Mouse (Mus musculus): ENCODE results near the gene Eva1a. TPM values are rescaled to one million over a fixed set of nuclear protein-coding genes. Genes with fewer than 3 reads are reported as not detected.

Gene Eva1a
- polyA plus RNA-seq (2015; fragmentation: Nextera tagmentation; extraction: Ambion mirVana) = 18.1 and 19.3 TPM in 2 replicates

DNA sequence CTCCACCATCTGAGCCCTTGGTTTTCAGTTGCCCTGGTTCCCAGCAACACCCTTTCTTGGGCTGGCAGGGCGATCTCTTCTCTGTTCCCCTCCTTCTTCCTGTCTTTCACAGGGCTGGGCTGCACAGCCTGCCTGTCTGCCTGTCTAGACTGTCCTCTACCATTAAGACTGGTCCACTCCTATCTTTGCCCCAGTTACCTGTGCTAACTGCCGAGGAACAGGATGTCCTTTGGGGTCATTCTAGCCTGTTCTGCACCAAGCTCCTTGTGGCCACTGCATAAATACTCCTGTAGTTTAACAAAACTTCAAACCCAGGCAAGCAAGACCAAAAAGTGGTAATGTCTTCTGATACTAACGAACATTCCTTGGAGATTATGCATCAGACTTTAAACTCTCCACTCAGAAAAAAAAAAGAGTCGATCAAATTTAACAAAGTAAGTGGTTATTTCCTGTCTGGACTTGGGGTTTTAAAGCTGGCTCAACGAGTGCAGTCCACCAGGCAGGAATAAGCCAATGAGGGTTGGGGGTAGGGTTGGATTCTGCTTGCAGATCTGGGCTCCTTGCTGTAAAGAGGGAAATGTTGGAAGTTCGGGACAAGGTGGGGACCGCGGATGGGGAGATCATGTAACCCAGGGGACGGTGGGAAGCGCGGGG is at the start of gene Eva1a:
Eva1a (plus strand) TSS at position 210 of the 654 bp plus-strand sequence.
- WGBS = 10% methylated on average over 11 of the region's 11 CpGs
- H3K4me1 ChIP-seq = peaks cover 12% of the 10 kb centered on the region
- H3K27me3 ChIP-seq (replicated peaks) = no peaks in the 10 kb centered on the region
- peak within 1 kb of the TSS; percentile 68 for H3K4me3 ChIP-seq (replicated peaks)
- no peak for ATAC-seq (ENCODE audit: insufficient read depth, low FRiP score, low read depth)
- H3K9me3 ChIP-seq = no peaks in the 10 kb centered on the region
- H3K36me3 ChIP-seq = no peaks in the 10 kb centered on the region
- H3K9ac ChIP-seq = peak within 1 kb of the TSS; percentile 58
- H3K4me2 ChIP-seq = peak within 1 kb of the TSS; percentile 91
- peak within 1 kb of the TSS; percentile 80 for H3K27ac ChIP-seq

GRCm38 (mm10) chr6:82012392-82012791 is 28.5 kb upstream of the Eva1a start:
- no peaks in the 10 kb centered on the region for H3K9me3 ChIP-seq
- H3K4me3 ChIP-seq (replicated peaks) = no peak overlapping the region
- no peak overlapping the region for H3K27ac ChIP-seq
- no peaks in the 10 kb centered on the region for H3K27me3 ChIP-seq (replicated peaks)
- 64% methylated on average over 1 of the region's 1 CpGs for WGBS
- no peak overlapping the region for H3K4me2 ChIP-seq
- H3K9ac ChIP-seq = no peak overlapping the region
- ATAC-seq (ENCODE audit: insufficient read depth, low FRiP score, low read depth) = no peak
- no peaks in the 10 kb centered on the region for H3K4me1 ChIP-seq
- H3K36me3 ChIP-seq = no peaks in the 10 kb centered on the region

DNA sequence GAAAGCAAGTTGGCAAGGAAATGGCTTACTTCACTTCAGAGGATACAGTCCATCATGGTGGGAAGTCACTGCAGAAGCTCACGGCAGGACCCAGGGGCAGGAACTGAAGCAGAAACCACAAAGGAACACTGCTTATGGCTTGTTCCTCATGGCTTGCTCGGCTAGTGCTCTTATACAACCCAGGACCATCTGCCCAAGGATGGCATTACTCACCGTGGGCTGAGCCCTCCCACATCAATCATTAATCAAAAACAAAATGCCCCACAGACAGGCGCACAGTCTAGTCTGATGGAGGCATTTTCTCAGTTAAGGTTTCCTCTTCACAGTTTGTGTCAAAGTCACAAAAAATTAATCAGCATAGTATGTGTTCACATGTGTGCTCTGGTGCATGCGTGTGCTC is 19.8 kb upstream of the Eva1a start:
- H3K27me3 ChIP-seq (replicated peaks) = no peaks in the 10 kb centered on the region
- H3K4me2 ChIP-seq = no peak overlapping the region
- no peak overlapping the region for H3K27ac ChIP-seq
- ATAC-seq (ENCODE audit: insufficient read depth, low FRiP score, low read depth) = no peak
- no peaks in the 10 kb centered on the region for H3K4me1 ChIP-seq
- no peaks in the 10 kb centered on the region for H3K9me3 ChIP-seq
- 77% methylated on average over 5 of the region's 5 CpGs for WGBS
- no peak overlapping the region for H3K9ac ChIP-seq
- H3K36me3 ChIP-seq = no peaks in the 10 kb centered on the region
- H3K4me3 ChIP-seq (replicated peaks) = no peak overlapping the region

- Histone ChIP-seq H3K4me3 (replicated peaks) (no peak overlapping the region), H3K9ac (no peak overlapping the region), H3K27ac (no peak overlapping the region), H3K4me2 (no peak overlapping the region), H3K9me3 (no peaks in the 10 kb centered on the region), H3K36me3 (no peaks in the 10 kb centered on the region), H3K4me1 (no peaks in the 10 kb centered on the region), H3K27me3 (replicated peaks) (no peaks in the 10 kb centered on the region)
- no peak for ATAC-seq (ENCODE audit: insufficient read depth, low FRiP score, low read depth)
- whole genome bisulfite sequencing = 84% methylated on average over 5 of the region's 5 CpGs
Measured at GRCm38 (mm10) chr6:82021494-82021893, 19.3 kb upstream of the Eva1a start.

GRCm38 (mm10) chr6:82029611-82030510 is 11.0 kb upstream of the Eva1a start:
- no peaks in the 10 kb centered on the region for H3K36me3 ChIP-seq
- H3K4me1 ChIP-seq = peaks cover 13% of the 10 kb centered on the region
- peak overlapping the region; percentile 26 for H3K27ac ChIP-seq
- H3K27me3 ChIP-seq (replicated peaks) = no peaks in the 10 kb centered on the region
- H3K9me3 ChIP-seq = no peaks in the 10 kb centered on the region
- no peak overlapping the region for H3K4me3 ChIP-seq (replicated peaks)
- H3K9ac ChIP-seq = no peak overlapping the region
- WGBS = 44% methylated on average over 19 of the region's 19 CpGs
- no peak overlapping the region for H3K4me2 ChIP-seq
- ATAC-seq (ENCODE audit: insufficient read depth, low FRiP score, low read depth) = peak; percentile 78

DNA sequence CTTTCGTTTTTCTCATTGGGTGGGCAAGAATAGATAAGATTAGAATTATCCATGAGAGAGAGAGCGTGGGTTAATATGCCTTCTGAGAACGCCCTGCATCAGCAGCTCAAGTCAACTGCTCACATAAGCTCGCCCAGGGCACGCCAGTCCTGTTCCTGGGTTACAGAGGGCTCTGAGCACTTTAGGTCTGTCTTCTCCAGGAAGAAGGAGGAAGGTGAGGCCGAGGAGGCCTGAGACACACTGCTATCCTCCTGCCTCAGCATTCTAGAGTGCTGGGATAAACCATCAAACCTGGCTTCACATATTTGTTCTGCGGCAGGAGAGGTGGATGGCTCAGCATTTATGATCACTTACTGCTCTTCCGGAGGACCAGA is 10.3 kb upstream of the Eva1a start:
- 65% methylated on average over 8 of the region's 8 CpGs for WGBS
- Histone ChIP-seq H3K36me3 (no peaks in the 10 kb centered on the region), H3K4me2 (no peak overlapping the region), H3K27me3 (replicated peaks) (no peaks in the 10 kb centered on the region), H3K4me1 (peaks cover 13% of the 10 kb centered on the region), H3K27ac (0 out of 2 replicates have a peak overlapping the region, but pooled peaks have one; percentile 26), H3K4me3 (replicated peaks) (no peak overlapping the region), H3K9me3 (no peaks in the 10 kb centered on the region), H3K9ac (no peak overlapping the region)
- no peak for ATAC-seq (ENCODE audit: insufficient read depth, low FRiP score, low read depth)

DNA sequence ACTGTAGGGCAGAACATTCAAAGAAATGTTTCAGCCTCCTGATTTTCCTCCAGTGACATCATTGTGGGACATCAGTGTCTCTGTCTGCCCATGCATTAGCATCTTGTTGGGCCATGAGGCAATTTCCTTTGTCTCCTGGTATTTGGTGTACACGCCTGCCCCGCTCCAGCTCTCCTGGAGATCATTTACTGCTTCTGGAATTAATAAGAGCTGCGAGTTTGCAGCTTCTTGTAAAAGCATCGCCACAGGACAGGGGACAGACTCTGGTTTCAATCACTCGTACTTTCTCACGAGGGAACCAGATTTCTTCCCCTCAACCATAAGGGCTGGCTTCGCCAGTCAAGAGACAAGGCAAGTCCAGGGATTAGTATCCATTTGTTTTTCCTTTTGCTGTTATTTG is 3.6 kb upstream of the Eva1a start:
- no peak overlapping the region for H3K4me2 ChIP-seq
- 65% methylated on average over 7 of the region's 7 CpGs for WGBS
- no peak overlapping the region for H3K27ac ChIP-seq
- H3K9me3 ChIP-seq = no peaks in the 10 kb centered on the region
- ATAC-seq (ENCODE audit: insufficient read depth, low FRiP score, low read depth) = no peak
- H3K4me1 ChIP-seq = no peaks in the 10 kb centered on the region
- no peak overlapping the region for H3K4me3 ChIP-seq (replicated peaks)
- no peaks in the 10 kb centered on the region for H3K36me3 ChIP-seq
- H3K9ac ChIP-seq = no peak overlapping the region
- H3K27me3 ChIP-seq (replicated peaks) = no peaks in the 10 kb centered on the region

- Histone ChIP-seq H3K9ac (no peak overlapping the region), H3K27ac (no peak overlapping the region), H3K27me3 (replicated peaks) (no peaks in the 10 kb centered on the region), H3K4me2 (no peak overlapping the region), H3K36me3 (no peaks in the 10 kb centered on the region), H3K4me3 (replicated peaks) (no peak overlapping the region), H3K4me1 (peaks cover 5% of the 10 kb centered on the region), H3K9me3 (no peaks in the 10 kb centered on the region)
- WGBS = 58% methylated on average over 6 of the region's 6 CpGs
- no peak for ATAC-seq (ENCODE audit: insufficient read depth, low FRiP score, low read depth)
Measured at GRCm38 (mm10) chr6:82039193-82039592, 1.6 kb upstream of the Eva1a start.

- Histone ChIP-seq H3K9ac (no peak overlapping the region), H3K36me3 (no peaks in the 10 kb centered on the region), H3K4me1 (peaks cover 5% of the 10 kb centered on the region), H3K9me3 (no peaks in the 10 kb centered on the region), H3K27me3 (replicated peaks) (no peaks in the 10 kb centered on the region), H3K4me2 (no peak overlapping the region), H3K27ac (no peak overlapping the region), H3K4me3 (replicated peaks) (no peak overlapping the region)
- 56% methylated on average over 7 of the region's 7 CpGs for WGBS
- ATAC-seq (ENCODE audit: insufficient read depth, low FRiP score, low read depth) = no peak
Measured at GRCm38 (mm10) chr6:82039968-82040367, 875 bp upstream of the Eva1a start.

DNA sequence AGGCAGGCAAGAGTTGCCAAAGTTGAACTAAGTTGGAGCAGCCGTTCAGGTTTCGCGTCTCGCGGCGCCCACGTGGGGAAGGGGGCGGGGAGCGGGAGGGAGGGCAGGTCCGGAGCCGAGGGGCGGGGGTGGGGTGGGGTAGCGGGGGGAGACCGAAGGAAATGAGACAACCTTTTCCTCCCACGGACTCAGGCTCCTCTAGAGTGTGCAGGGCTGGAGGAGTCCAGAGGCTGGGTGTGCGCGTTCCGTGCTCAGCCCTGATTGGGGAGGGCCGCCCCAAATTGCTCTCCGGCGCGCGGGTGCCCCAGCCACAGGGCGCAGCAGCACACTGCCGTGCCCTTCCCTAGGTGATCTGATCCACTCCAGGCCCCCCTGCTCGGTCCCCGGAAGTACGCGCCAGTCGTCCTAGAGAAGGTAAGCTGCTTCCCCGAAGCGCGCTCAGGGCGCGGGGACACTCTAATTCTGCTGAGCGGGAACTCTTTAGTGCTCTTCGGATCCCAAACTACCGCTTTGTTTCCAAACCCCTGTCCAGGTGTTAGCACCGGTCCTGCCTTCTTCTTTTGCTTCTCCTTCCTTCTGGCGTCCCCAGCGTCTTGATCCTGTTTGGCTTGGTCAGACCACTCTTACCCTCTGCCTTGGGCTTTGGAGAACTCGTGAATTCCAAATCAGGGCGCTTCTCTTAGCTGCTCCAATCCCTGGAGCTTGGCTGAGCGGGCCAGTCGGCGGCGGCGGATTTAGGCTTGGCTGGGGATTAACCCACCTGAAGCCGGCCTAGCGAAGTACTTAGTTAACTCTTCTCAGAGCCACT is 849 bp downstream of the Eva1a start:
- 1% methylated on average over 50 of the region's 50 CpGs for WGBS
- Histone ChIP-seq H3K4me2 (peak overlapping the region; percentile 91), H3K36me3 (no peaks in the 10 kb centered on the region), H3K27me3 (replicated peaks) (no peaks in the 10 kb centered on the region), H3K9ac (peak overlapping the region; percentile 58), H3K27ac (peak overlapping the region; percentile 80), H3K9me3 (no peaks in the 10 kb centered on the region), H3K4me1 (peaks cover 15% of the 10 kb centered on the region), H3K4me3 (replicated peaks) (peak overlapping the region; percentile 68)
- ATAC-seq (ENCODE audit: insufficient read depth, low FRiP score, low read depth) = peak; percentile 63

DNA sequence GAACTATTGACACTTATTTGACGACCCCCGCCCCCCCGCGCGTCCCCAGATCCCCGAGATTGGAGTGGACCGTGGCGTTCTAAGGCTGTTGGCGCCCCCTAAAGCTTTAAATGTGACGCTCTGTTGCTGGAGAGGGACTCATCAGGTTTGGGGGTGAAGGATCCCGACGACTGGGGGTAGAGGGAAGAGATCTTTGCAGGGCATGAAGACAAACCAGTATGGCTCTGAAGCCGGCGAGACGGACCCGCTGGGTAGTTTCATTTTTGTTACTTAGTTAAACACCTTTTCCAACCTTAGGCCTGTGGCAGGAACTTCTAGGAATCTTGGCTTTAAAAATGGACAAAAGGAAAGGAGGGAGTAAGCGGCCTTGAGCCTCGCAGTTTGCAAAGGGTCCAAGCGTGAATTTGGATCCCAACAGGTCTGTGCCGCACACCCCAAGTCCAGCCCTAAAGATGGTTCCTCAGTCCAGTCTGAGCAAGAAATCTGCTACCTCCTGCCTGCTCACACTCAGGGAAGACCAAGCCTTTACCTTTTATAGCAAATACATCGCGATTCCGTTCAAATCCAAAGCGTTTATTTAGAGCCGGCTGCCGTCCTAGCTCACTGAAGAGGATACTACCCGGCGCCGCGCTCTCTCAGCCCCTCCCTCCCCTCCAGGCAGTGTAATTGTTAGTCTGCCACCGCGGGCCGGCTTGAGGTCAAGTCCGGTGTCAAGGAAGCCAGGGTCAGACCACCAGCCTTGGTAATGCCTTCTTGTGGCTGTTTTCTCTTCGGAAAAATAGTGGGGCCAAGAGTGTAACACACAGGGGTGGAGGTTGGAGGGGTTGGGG is 1.7 kb downstream of the Eva1a start:
- 0 out of 2 replicates have a peak, but pooled peaks have one; percentile 13 for ATAC-seq (ENCODE audit: insufficient read depth, low FRiP score, low read depth)
- H3K4me1 ChIP-seq = peaks cover 15% of the 10 kb centered on the region
- peak overlapping the region; percentile 91 for H3K4me2 ChIP-seq
- no peaks in the 10 kb centered on the region for H3K9me3 ChIP-seq
- H3K4me3 ChIP-seq (replicated peaks) = peak overlapping the region; percentile 68
- WGBS = under 1% methylated on average over 35 of the region's 35 CpGs
- no peaks in the 10 kb centered on the region for H3K36me3 ChIP-seq
- H3K27ac ChIP-seq = peak overlapping the region; percentile 80
- no peaks in the 10 kb centered on the region for H3K27me3 ChIP-seq (replicated peaks)
- peak overlapping the region; percentile 58 for H3K9ac ChIP-seq
